Mouse (Mus musculus): Measurements from ENCODE around the gene Hoxd4. TPM values are rescaled to one million over a fixed set of nuclear protein-coding genes. Genes with fewer than 3 reads are reported as not detected.

Gene Hoxd4
- polyA plus RNA-seq, 1 experiment: 20.3 TPM

DNA sequence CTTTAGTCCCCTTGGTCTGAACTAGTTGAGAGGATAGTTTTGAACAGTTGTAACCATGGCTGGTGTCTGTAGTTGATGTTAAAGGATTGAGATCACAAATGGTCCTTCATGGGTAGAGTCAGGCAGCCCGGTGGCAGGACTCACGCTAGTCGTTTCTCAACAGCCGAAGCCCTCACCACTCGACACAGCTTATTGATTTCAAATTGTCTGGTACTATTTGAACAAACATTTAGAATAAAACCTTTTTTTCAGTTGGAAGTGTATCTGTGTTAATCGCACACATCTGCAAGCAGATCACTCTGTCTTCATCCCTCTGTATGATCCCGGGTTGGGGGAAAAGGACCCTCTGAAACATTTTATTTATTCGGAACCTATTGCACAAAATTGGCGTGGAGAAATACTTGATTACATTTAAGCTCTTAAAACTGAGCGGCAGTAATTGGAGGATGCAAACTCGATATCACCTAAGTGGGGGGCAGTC is 36.0 kb downstream of the Hoxd4 start:
- 0 out of 2 replicates have a peak, but pooled peaks cover 3% of the 10 kb centered on the region for H3K4me1 ChIP-seq (ENCODE audit: control insufficient read depth, insufficient read depth, low read length)
- WGBS: 86% methylated on average over 11 of the region's 11 CpGs
- H3K27me3 ChIP-seq (replicated peaks; ENCODE audit: control insufficient read depth, insufficient read depth, low read length): peaks cover 2% of the 10 kb centered on the region; the same call in 1 of the 2 replicates

DNA sequence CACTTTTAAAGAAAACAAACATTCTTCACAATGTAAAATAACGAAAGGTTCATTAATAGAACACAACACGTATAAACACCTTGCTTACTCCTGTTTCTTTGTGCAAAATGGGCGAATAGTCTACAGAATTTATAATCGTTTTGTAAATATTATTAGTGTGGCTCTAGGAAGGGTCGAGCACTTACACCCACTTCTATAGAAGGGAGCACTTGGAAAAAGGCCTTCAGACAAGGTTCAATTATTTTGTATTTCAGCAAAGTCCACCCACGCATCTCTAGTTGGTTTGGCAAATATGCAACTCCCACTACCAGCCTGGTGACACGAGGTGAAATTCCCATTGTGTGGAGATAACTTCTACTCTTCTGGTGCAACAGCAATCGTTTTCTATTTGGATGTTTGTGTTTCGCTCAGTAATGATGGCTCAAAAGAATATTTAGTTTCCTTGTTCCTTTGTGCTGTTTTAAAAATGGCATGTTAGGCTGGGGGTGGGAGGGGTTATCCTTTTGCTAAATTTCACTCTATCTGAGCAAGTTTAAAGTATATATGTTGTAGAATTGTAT is 36.8 kb downstream of the Hoxd4 start:
- Histone ChIP-seq H3K27ac (ENCODE audit: insufficient read depth, low read depth, low read length) (no peak overlapping the region), H3K27me3 (replicated peaks; ENCODE audit: control insufficient read depth, insufficient read depth, low read length) (peaks cover 4% of the 10 kb centered on the region; the same call in 1 of the 2 replicates), H3K36me3 (ENCODE audit: control insufficient read depth, insufficient read depth, low read length) (no peaks in the 10 kb centered on the region), H3K4me1 (ENCODE audit: control insufficient read depth, insufficient read depth, low read length) (0 out of 2 replicates have a peak, but pooled peaks cover 3% of the 10 kb centered on the region), H3K4me3 (ENCODE audit: insufficient read depth, low read depth, low read length) (no peak overlapping the region)
- TF ChIP-seq CTCF (conservative IDR thresholded peaks at IDR 0.05; ENCODE audit: insufficient read depth, insufficient read length, low read depth, low read length) (no peak), POLR2A (IDR thresholded peaks at IDR 0.05; ENCODE audit: low read depth, low read length) (no peak)
- WGBS: 79% methylated on average over 9 of the region's 9 CpGs
- no peak for DNase-seq

More for the DNA sequence above, 36.0 kb downstream of the Hoxd4 start:
- no peak for TF ChIP-seq POLR2A (IDR thresholded peaks at IDR 0.05; ENCODE audit: low read depth, low read length)
- no peak for TF ChIP-seq CTCF (conservative IDR thresholded peaks at IDR 0.05; ENCODE audit: insufficient read depth, insufficient read length, low read depth, low read length)
- no peaks in the 10 kb centered on the region for H3K36me3 ChIP-seq (ENCODE audit: control insufficient read depth, insufficient read depth, low read length)
- DNase-seq: no peak
- H3K27ac ChIP-seq (ENCODE audit: insufficient read depth, low read depth, low read length): no peak overlapping the region
- H3K4me3 ChIP-seq (ENCODE audit: insufficient read depth, low read depth, low read length): no peak overlapping the region

- 3% methylated on average over 47 of the region's 47 CpGs for WGBS
- no peak for TF ChIP-seq POLR2A (IDR thresholded peaks at IDR 0.05; ENCODE audit: low read depth, low read length)
- no peak for TF ChIP-seq CTCF (conservative IDR thresholded peaks at IDR 0.05; ENCODE audit: insufficient read depth, insufficient read length, low read depth, low read length)
- peaks cover 4% of the 10 kb centered on the region; the same call in 1 of the 2 replicates for H3K27me3 ChIP-seq (replicated peaks; ENCODE audit: control insufficient read depth, insufficient read depth, low read length)
- DNase-seq: peak; percentile 64
- 0 out of 2 replicates have a peak, but pooled peaks cover 3% of the 10 kb centered on the region for H3K4me1 ChIP-seq (ENCODE audit: control insufficient read depth, insufficient read depth, low read length)
- H3K4me3 ChIP-seq (ENCODE audit: insufficient read depth, low read depth, low read length): peak overlapping the region; percentile 21
- H3K36me3 ChIP-seq (ENCODE audit: control insufficient read depth, insufficient read depth, low read length): no peaks in the 10 kb centered on the region
- no peak overlapping the region for H3K27ac ChIP-seq (ENCODE audit: insufficient read depth, low read depth, low read length)
These were observed 37.8 kb downstream of the Hoxd4 start for GRCm38 (mm10) chr2:74749337-74750121.

DNA sequence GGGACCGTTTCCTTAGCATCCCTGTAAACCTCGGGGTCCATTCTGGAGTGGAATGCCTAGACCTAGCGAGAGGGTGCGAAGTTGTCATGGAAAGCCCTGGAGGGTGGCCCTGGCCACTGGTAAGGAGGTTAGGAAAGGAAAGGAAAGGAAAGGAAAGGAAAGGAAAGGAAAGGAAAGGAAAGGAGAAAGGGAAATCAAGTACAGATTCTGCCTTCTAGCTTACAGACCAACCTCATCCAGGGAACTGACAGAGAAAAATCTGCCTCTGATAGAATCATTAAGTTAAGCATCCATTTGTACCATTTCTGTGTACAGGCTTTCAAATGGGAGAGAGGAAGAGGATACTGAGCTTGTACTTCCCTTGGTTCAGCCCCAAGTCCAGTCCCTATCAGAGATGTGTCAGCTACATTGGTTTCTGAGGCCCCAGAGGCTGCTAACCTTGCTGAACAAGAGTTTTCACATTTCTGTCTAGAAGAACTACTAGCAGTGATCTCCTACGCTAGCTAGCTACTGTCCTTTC is 39.1 kb downstream of the Hoxd4 start:
- 0 out of 2 replicates have a peak, but pooled peaks cover 3% of the 10 kb centered on the region for H3K4me1 ChIP-seq (ENCODE audit: control insufficient read depth, insufficient read depth, low read length)
- peaks cover 4% of the 10 kb centered on the region; the same call in 1 of the 2 replicates for H3K27me3 ChIP-seq (replicated peaks; ENCODE audit: control insufficient read depth, insufficient read depth, low read length)
- H3K36me3 ChIP-seq (ENCODE audit: control insufficient read depth, insufficient read depth, low read length): no peaks in the 10 kb centered on the region
- DNase-seq: no peak
- 85% methylated on average over 5 of the region's 5 CpGs for WGBS
- no peak overlapping the region for H3K27ac ChIP-seq (ENCODE audit: insufficient read depth, low read depth, low read length)
- TF ChIP-seq POLR2A (IDR thresholded peaks at IDR 0.05; ENCODE audit: low read depth, low read length) (no peak), CTCF (conservative IDR thresholded peaks at IDR 0.05; ENCODE audit: insufficient read depth, insufficient read length, low read depth, low read length) (no peak)
- no peak overlapping the region for H3K4me3 ChIP-seq (ENCODE audit: insufficient read depth, low read depth, low read length)

DNA sequence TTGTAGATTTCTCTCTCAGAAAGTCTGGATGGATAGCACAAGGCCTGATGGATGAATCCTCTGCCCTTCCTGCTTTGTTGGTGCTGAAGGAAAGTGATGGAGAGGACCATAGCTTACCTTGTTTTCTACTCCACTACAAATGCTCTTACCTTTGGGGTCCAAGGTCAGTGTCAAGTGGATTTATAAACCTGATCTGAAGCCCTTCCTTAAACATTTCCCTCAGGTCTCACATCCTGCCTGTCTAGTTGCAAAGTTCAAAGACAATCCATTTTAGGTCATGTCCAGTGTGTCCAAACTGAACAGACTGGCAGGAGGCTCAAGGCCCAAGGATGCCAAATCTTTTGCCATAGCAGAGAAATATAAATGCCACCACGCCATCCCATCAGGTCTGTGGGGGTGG is 40.1 kb downstream of the Hoxd4 start:
- Histone ChIP-seq H3K4me1 (ENCODE audit: control insufficient read depth, insufficient read depth, low read length) (0 out of 2 replicates have a peak, but pooled peaks cover 3% of the 10 kb centered on the region), H3K27ac (ENCODE audit: insufficient read depth, low read depth, low read length) (no peak overlapping the region), H3K4me3 (ENCODE audit: insufficient read depth, low read depth, low read length) (no peak overlapping the region), H3K36me3 (ENCODE audit: control insufficient read depth, insufficient read depth, low read length) (no peaks in the 10 kb centered on the region), H3K27me3 (replicated peaks; ENCODE audit: control insufficient read depth, insufficient read depth, low read length) (peaks cover 4% of the 10 kb centered on the region; the same call in 1 of the 2 replicates)
- 98% methylated on average over 1 of the region's 1 CpGs for WGBS
- no peak for TF ChIP-seq CTCF (conservative IDR thresholded peaks at IDR 0.05; ENCODE audit: insufficient read depth, insufficient read length, low read depth, low read length)
- no peak for TF ChIP-seq POLR2A (IDR thresholded peaks at IDR 0.05; ENCODE audit: low read depth, low read length)
- DNase-seq: no peak

GRCm38 (mm10) chr2:74752431-74753174 is 40.9 kb downstream of the Hoxd4 start:
- H3K36me3 ChIP-seq (ENCODE audit: control insufficient read depth, insufficient read depth, low read length): no peaks in the 10 kb centered on the region
- DNase-seq: no peak
- H3K4me1 ChIP-seq (ENCODE audit: control insufficient read depth, insufficient read depth, low read length): 0 out of 2 replicates have a peak, but pooled peaks cover 3% of the 10 kb centered on the region
- peaks cover 4% of the 10 kb centered on the region; the same call in 1 of the 2 replicates for H3K27me3 ChIP-seq (replicated peaks; ENCODE audit: control insufficient read depth, insufficient read depth, low read length)
- peak overlapping the region; percentile 22; the same call in 1 of the 2 replicates for H3K4me3 ChIP-seq (ENCODE audit: insufficient read depth, low read depth, low read length)
- TF ChIP-seq CTCF (conservative IDR thresholded peaks at IDR 0.05; ENCODE audit: insufficient read depth, insufficient read length, low read depth, low read length): no peak
- 12% methylated on average over 45 of the region's 45 CpGs for whole genome bisulfite sequencing
- H3K27ac ChIP-seq (ENCODE audit: insufficient read depth, low read depth, low read length): no peak overlapping the region
